Mouse (Mus musculus): ENCODE measurements around the gene Lrrc23. TPM values are rescaled to one million over a fixed set of nuclear protein-coding genes. Genes with fewer than 3 reads are reported as not detected.
"Not testable (repeated sequence)": the region's sequence is repeated elsewhere in the genome, so short reads cannot be mapped to it uniquely, and the experiment has no call there.

The Lrrc23 gene
- polyA plus RNA-seq, 2 experiments = 0.09 TPM; not detected in 1

- TF ChIP-seq CTCF (IDR thresholded peaks at IDR 0.05; ENCODE audit: low read depth) (peak; percentile 6; the same call in 1 of the 2 replicates), EP300 (IDR thresholded peaks at IDR 0.05; ENCODE audit: low read depth) (no peak)
- H3K27me3 ChIP-seq (ENCODE audit: control insufficient read depth, insufficient read depth, low read length) = no peaks in the 10 kb centered on the region
- H3K4me3 ChIP-seq (ENCODE audit: insufficient read depth in 1 of 2, low read depth in 2 of 2, low read length in 2 of 2) = no peak overlapping the region
- DNase-seq (ENCODE audit: low read depth in 3 of 3, low spot score in 3 of 3) (no peak), ATAC-seq (ENCODE audit: insufficient read depth) (no peak)
- no peak overlapping the region for H3K9ac ChIP-seq (replicated peaks)
- 67% methylated on average over 3 of the region's 3 CpGs for WGBS (ENCODE audit: insufficient replicate concordance)
- no peak overlapping the region for H3K27ac ChIP-seq
- no peaks in the 10 kb centered on the region for H3K9me3 ChIP-seq (ENCODE audit: control insufficient read depth, low read length)
- H3K4me2 ChIP-seq (ENCODE audit: low read depth) = no peak overlapping the region
- peaks cover 21% of the 10 kb centered on the region in 2 experiments for H3K4me1 ChIP-seq (replicated peaks; ENCODE audit: control insufficient read depth in 2 of 2, insufficient read depth in 2 of 2, low read length in 1 of 2)
- H3K36me3 ChIP-seq (replicated peaks; ENCODE audit: control insufficient read depth, insufficient read depth, low read depth) = no peaks in the 10 kb centered on the region
These were observed 23.5 kb upstream of the Lrrc23 start for GRCm38 (mm10) chr6:124803061-124803460.

- H3K27me3 ChIP-seq (ENCODE audit: control insufficient read depth, insufficient read depth, low read length); H3K9ac ChIP-seq (replicated peaks); H3K36me3 ChIP-seq (replicated peaks; ENCODE audit: control insufficient read depth, insufficient read depth, low read depth); H3K27ac ChIP-seq; DNase-seq (ENCODE audit: low read depth in 3 of 3, low spot score in 3 of 3); H3K9me3 ChIP-seq (ENCODE audit: control insufficient read depth, low read length): not testable (repeated sequence)
- peak overlapping the region; percentile 53 for H3K4me2 ChIP-seq (ENCODE audit: low read depth)
- H3K4me1 ChIP-seq (replicated peaks; ENCODE audit: control insufficient read depth in 2 of 2, insufficient read depth in 2 of 2, low read length in 1 of 2) = peaks cover 18 to 20% of the 10 kb centered on the region in 2 experiments
- ATAC-seq (ENCODE audit: insufficient read depth) = peak; percentile 25
- WGBS (ENCODE audit: insufficient replicate concordance) = 9% methylated on average over 4 of the region's 9 CpGs
- peak overlapping the region; percentile 26 to 50 for H3K4me3 ChIP-seq (ENCODE audit: insufficient read depth in 1 of 2, low read depth in 2 of 2, low read length in 2 of 2)
These were observed 22.9 kb upstream of the Lrrc23 start for GRCm38 (mm10) chr6:124802400-124802799.

GRCm38 (mm10) chr6:124796200-124796599 is 16.7 kb upstream of the Lrrc23 start:
- Histone ChIP-seq H3K4me2 (ENCODE audit: low read depth) (no peak overlapping the region), H3K36me3 (replicated peaks; ENCODE audit: control insufficient read depth, insufficient read depth, low read depth) (no peaks in the 10 kb centered on the region), H3K9ac (replicated peaks) (no peak overlapping the region), H3K9me3 (ENCODE audit: control insufficient read depth, low read length) (no peaks in the 10 kb centered on the region), H3K4me1 (replicated peaks; ENCODE audit: control insufficient read depth in 2 of 2, insufficient read depth in 2 of 2, low read length in 1 of 2) (peaks cover 0 to 8% of the 10 kb centered on the region in 2 experiments; a peak in 2 of 4 replicates), H3K27ac (no peak overlapping the region), H3K27me3 (ENCODE audit: control insufficient read depth, insufficient read depth, low read length) (no peaks in the 10 kb centered on the region), H3K4me3 (ENCODE audit: insufficient read depth in 1 of 2, low read depth in 2 of 2, low read length in 2 of 2) (no peak overlapping the region)
- no peak for TF ChIP-seq EP300 (IDR thresholded peaks at IDR 0.05; ENCODE audit: low read depth)
- TF ChIP-seq CTCF (IDR thresholded peaks at IDR 0.05; ENCODE audit: low read depth) = no peak
- WGBS (ENCODE audit: insufficient replicate concordance) = 64% methylated on average over 2 of the region's 2 CpGs
- ATAC-seq (ENCODE audit: insufficient read depth) (no peak; the same call in 1 of the 2 replicates), DNase-seq (ENCODE audit: low read depth in 3 of 3, low spot score in 3 of 3) (no peak)

GRCm38 (mm10) chr6:124795781-124796180 is 16.3 kb upstream of the Lrrc23 start:
- Histone ChIP-seq H3K9ac (replicated peaks) (no peak overlapping the region), H3K4me2 (ENCODE audit: low read depth) (no peak overlapping the region), H3K4me1 (replicated peaks; ENCODE audit: control insufficient read depth in 2 of 2, insufficient read depth in 2 of 2, low read length in 1 of 2) (peaks cover 0 to 8% of the 10 kb centered on the region in 2 experiments; a peak in 2 of 4 replicates), H3K4me3 (ENCODE audit: insufficient read depth in 1 of 2, low read depth in 2 of 2, low read length in 2 of 2) (no peak overlapping the region), H3K27ac (no peak overlapping the region), H3K9me3 (ENCODE audit: control insufficient read depth, low read length) (no peaks in the 10 kb centered on the region), H3K27me3 (ENCODE audit: control insufficient read depth, insufficient read depth, low read length) (no peaks in the 10 kb centered on the region), H3K36me3 (replicated peaks; ENCODE audit: control insufficient read depth, insufficient read depth, low read depth) (no peaks in the 10 kb centered on the region)
- no peak for ATAC-seq (ENCODE audit: insufficient read depth)
- WGBS (ENCODE audit: insufficient replicate concordance) = 83% methylated on average over 4 of the region's 4 CpGs
- TF ChIP-seq EP300 (IDR thresholded peaks at IDR 0.05; ENCODE audit: low read depth) (no peak), CTCF (IDR thresholded peaks at IDR 0.05; ENCODE audit: low read depth) (no peak)
- DNase-seq (ENCODE audit: low read depth in 3 of 3, low spot score in 3 of 3) = no peak

- Histone ChIP-seq H3K4me3 (ENCODE audit: insufficient read depth in 1 of 2, low read depth in 2 of 2, low read length in 2 of 2) (no peak overlapping the region), H3K4me1 (replicated peaks; ENCODE audit: control insufficient read depth in 2 of 2, insufficient read depth in 2 of 2, low read length in 1 of 2) (peaks cover 0 to 9% of the 10 kb centered on the region in 2 experiments; a peak in 2 of 4 replicates), H3K36me3 (replicated peaks; ENCODE audit: control insufficient read depth, insufficient read depth, low read depth) (no peaks in the 10 kb centered on the region), H3K27me3 (ENCODE audit: control insufficient read depth, insufficient read depth, low read length) (no peaks in the 10 kb centered on the region), H3K27ac (no peak overlapping the region), H3K9me3 (ENCODE audit: control insufficient read depth, low read length) (no peaks in the 10 kb centered on the region), H3K9ac (replicated peaks) (no peak overlapping the region), H3K4me2 (ENCODE audit: low read depth) (no peak overlapping the region)
- TF ChIP-seq EP300 (IDR thresholded peaks at IDR 0.05; ENCODE audit: low read depth) (no peak), CTCF (IDR thresholded peaks at IDR 0.05; ENCODE audit: low read depth) (no peak)
- 71% methylated on average over 3 of the region's 3 CpGs for WGBS (ENCODE audit: insufficient replicate concordance)
- DNase-seq (ENCODE audit: low read depth in 3 of 3, low spot score in 3 of 3) (no peak), ATAC-seq (ENCODE audit: insufficient read depth) (no peak)
These were observed 12.4 kb upstream of the Lrrc23 start for GRCm38 (mm10) chr6:124791911-124792310.

Measured in liver, embryonic 14.5 days (tissue).